Mouse (Mus musculus) MEL (cell line): ENCODE data around the gene Slc7a8. TPM values are rescaled to one million over a fixed set of nuclear protein-coding genes. Genes with fewer than 3 reads are reported as not detected.

Experiments used
- DNase-seq: peaks from one replicate; pipeline ENCODE4 v3.0.0; 2011; ENCODE audit warnings: low read depth, low spot score
- H3K27ac ChIP-seq: 2 replicates; pipeline ENCODE4 v1.5.1; 2012; ENCODE audit warnings: low read depth, mild to moderate bottlenecking, control low read depth, low read length, moderate library complexity; ENCODE audit not compliant: control insufficient read depth
- H3K27me3 ChIP-seq, 2 experiments: fragments of 150-350 bp in 1 of 2; sonication (generic) in 1 of 2; 2 replicates each; pipeline ENCODE4 v1.6.1; 2012; ENCODE audit warnings: low read length in 2 of 2, mild to moderate bottlenecking in 2 of 2, improper control_type of control experiment in 1 of 2, moderate library complexity in 1 of 2; ENCODE audit not compliant: insufficient read depth in 2 of 2, control insufficient read depth in 1 of 2
- H3K36me3 ChIP-seq, 2 experiments: 2 replicates each; pipeline ENCODE4 v1.6.1; 2012 to 2014; ENCODE audit warnings: low read length in 2 of 2, improper control_type of control experiment in 1 of 2, inconsistent platforms in 1 of 2, mild to moderate bottlenecking in 1 of 2; ENCODE audit not compliant: insufficient read depth in 2 of 2, control insufficient read depth in 1 of 2
- H3K4me1 ChIP-seq, 2 experiments: fragments of 150-350 bp in 1 of 2; sonication (generic) in 1 of 2; 2 replicates each; pipeline ENCODE4 v1.6.1; 2012; ENCODE audit warnings: low read length in 2 of 2, improper control_type of control experiment in 1 of 2, mild to moderate bottlenecking in 1 of 2; ENCODE audit not compliant: insufficient read depth in 2 of 2, control insufficient read depth in 1 of 2
- H3K4me3 ChIP-seq, 2 experiments: fragments of 150-350 bp in 1 of 2; sonication (generic) in 1 of 2; 2 replicates each; pipeline ENCODE4 v1.5.1; 2012; ENCODE audit warnings: low read depth in 2 of 2, low read length in 2 of 2, mild to moderate bottlenecking in 2 of 2, moderate library complexity in 2 of 2, control low read depth in 1 of 2, improper control_type of control experiment in 1 of 2; ENCODE audit not compliant: control insufficient read depth in 1 of 2, insufficient read depth in 1 of 2
- H3K79me2 ChIP-seq: 2 replicates; pipeline ENCODE4 v1.6.1; 2012; ENCODE audit warnings: mild to moderate bottlenecking, low read length, moderate library complexity; ENCODE audit not compliant: control insufficient read depth, poor library complexity, insufficient read depth
- H3K9ac ChIP-seq: 2 replicates; pipeline ENCODE4 v1.6.1; 2012; ENCODE audit warnings: low read depth, mild to moderate bottlenecking, control low read depth, low read length, moderate library complexity; ENCODE audit not compliant: control insufficient read depth, poor library complexity, severe bottlenecking
- H3K9me3 ChIP-seq: fragments of 150-350 bp; sonication (generic); replicated peaks from 2 replicates; pipeline ENCODE4 v1.6.1; 2012; ENCODE audit warnings: mild to moderate bottlenecking, low read length, improper control_type of control experiment, moderate library complexity; ENCODE audit not compliant: insufficient read depth
- BHLHE40 ChIP-seq: IDR thresholded peaks from 2 replicates; pipeline ENCODE4 v1.6.1; 2012; ENCODE audit warnings: low read depth, mild to moderate bottlenecking, inconsistent platforms, low read length, improper control_type of control experiment, borderline replicate concordance
- CHD1 ChIP-seq: IDR thresholded peaks from 2 replicates; pipeline ENCODE4 v1.6.1; 2012; ENCODE audit warnings: low read depth, mild to moderate bottlenecking, inconsistent platforms, low read length, improper control_type of control experiment
- CHD2 ChIP-seq: IDR thresholded peaks from 2 replicates; pipeline ENCODE4 v1.6.1; 2011; ENCODE audit warnings: low read length, improper control_type of control experiment
- CTCF ChIP-seq, 3 experiments: IDR thresholded peaks in 2 of 3; conservative IDR thresholded peaks in 1 of 3; 2 replicates each; pipeline ENCODE4 v1.5.1; 2011 to 2012; ENCODE audit warnings: low read length in 3 of 3, low read depth in 2 of 3, mild to moderate bottlenecking in 2 of 3, improper control_type of control experiment in 1 of 3, inconsistent platforms in 1 of 3, mixed read lengths in 1 of 3, moderate library complexity in 1 of 3; ENCODE audit not compliant: control insufficient read depth in 1 of 3, insufficient read depth in 1 of 3, poor library complexity in 1 of 3, severe bottlenecking in 1 of 3
- E2F4 ChIP-seq: IDR thresholded peaks from 2 replicates; pipeline ENCODE4 v1.6.1; 2011; ENCODE audit warnings: low read depth, low read length, improper control_type of control experiment, borderline replicate concordance
- ELF1 ChIP-seq: IDR thresholded peaks from 2 replicates; pipeline ENCODE4 v1.6.1; 2014; ENCODE audit warnings: low read depth, mild to moderate bottlenecking, inconsistent platforms, low read length, improper control_type of control experiment, moderate library complexity
- EP300 ChIP-seq, 2 experiments: IDR thresholded peaks; 2 replicates each; pipeline ENCODE4 v1.6.1; 2011; ENCODE audit warnings: improper control_type of control experiment in 2 of 2, low read length in 2 of 2, low read depth in 1 of 2, mild to moderate bottlenecking in 1 of 2
- ETS1 ChIP-seq: IDR thresholded peaks from 2 replicates; pipeline ENCODE4 v1.6.1; 2012; ENCODE audit warnings: low read depth, mild to moderate bottlenecking, inconsistent platforms, low read length, improper control_type of control experiment, moderate library complexity
- GABPA ChIP-seq: IDR thresholded peaks from 2 replicates; pipeline ENCODE4 v1.6.1; 2012; ENCODE audit warnings: low read depth, mild to moderate bottlenecking, inconsistent platforms, low read length, improper control_type of control experiment, moderate library complexity
- GATA1 ChIP-seq: IDR thresholded peaks from 2 replicates; pipeline ENCODE4 v1.6.1; 2011; ENCODE audit warnings: low read depth, low read length, improper control_type of control experiment
- HCFC1 ChIP-seq: IDR thresholded peaks from 2 replicates; pipeline ENCODE4 v1.6.1; 2012; ENCODE audit warnings: low read depth, mild to moderate bottlenecking, inconsistent platforms, low read length, improper control_type of control experiment, moderate library complexity
- JUND ChIP-seq: IDR thresholded peaks from 2 replicates; pipeline ENCODE4 v1.6.1; 2011; ENCODE audit warnings: low read depth, mild to moderate bottlenecking, improper control_type of control experiment, low read length
- MAFK ChIP-seq: IDR thresholded peaks from 2 replicates; pipeline ENCODE4 v1.6.1; 2011; ENCODE audit warnings: low read depth, mild to moderate bottlenecking, low read length, improper control_type of control experiment, borderline replicate concordance
- MAX ChIP-seq: IDR thresholded peaks from 2 replicates; pipeline ENCODE4 v1.6.1; 2011; ENCODE audit warnings: low read length, improper control_type of control experiment
- MAZ ChIP-seq: IDR thresholded peaks from 2 replicates; pipeline ENCODE4 v1.6.1; 2012; ENCODE audit warnings: low read depth, mild to moderate bottlenecking, inconsistent platforms, low read length, improper control_type of control experiment
- MEF2A ChIP-seq: IDR thresholded peaks from 2 replicates; pipeline ENCODE4 v1.6.1; 2014; ENCODE audit warnings: low read depth, mild to moderate bottlenecking, inconsistent platforms, low read length, improper control_type of control experiment; ENCODE audit not compliant: poor library complexity, insufficient replicate concordance, severe bottlenecking; ENCODE audit errors: extremely low read depth
- MXI1 ChIP-seq: IDR thresholded peaks from 2 replicates; pipeline ENCODE4 v1.6.1; 2011; ENCODE audit warnings: mild to moderate bottlenecking, low read depth, low read length, improper control_type of control experiment
- MYB ChIP-seq: IDR thresholded peaks from 2 replicates; pipeline ENCODE4 v1.6.1; 2011; ENCODE audit warnings: mild to moderate bottlenecking, low read depth, low read length, improper control_type of control experiment
- MYC ChIP-seq: IDR thresholded peaks from 2 replicates; pipeline ENCODE4 v1.6.1; 2011; ENCODE audit warnings: low read depth, mild to moderate bottlenecking, low read length, improper control_type of control experiment, moderate library complexity
- NELFE ChIP-seq: IDR thresholded peaks from 2 replicates; pipeline ENCODE4 v1.6.1; 2011; ENCODE audit warnings: low read depth, low read length, improper control_type of control experiment
- NRF1 ChIP-seq: IDR thresholded peaks from 2 replicates; pipeline ENCODE4 v1.6.1; 2014; ENCODE audit warnings: low read depth, mild to moderate bottlenecking, inconsistent platforms, low read length, improper control_type of control experiment, moderate library complexity; ENCODE audit not compliant: poor library complexity, insufficient read depth, severe bottlenecking
- POLR2A ChIP-seq, 2 experiments: IDR thresholded peaks; 2 replicates each; pipeline ENCODE4 v1.6.1; 2011 to 2012; ENCODE audit warnings: low read length in 2 of 2, mild to moderate bottlenecking in 2 of 2, control low read depth in 1 of 2, improper control_type of control experiment in 1 of 2, low read depth in 1 of 2, moderate library complexity in 1 of 2; ENCODE audit not compliant: control insufficient read depth in 1 of 2, insufficient read depth in 1 of 2, poor library complexity in 1 of 2
- POLR2AphosphoS2 ChIP-seq: IDR thresholded peaks from 2 replicates; pipeline ENCODE4 v1.6.1; 2011; ENCODE audit warnings: low read length, improper control_type of control experiment
- POLR2AphosphoS5 ChIP-seq: IDR thresholded peaks from 2 replicates; pipeline ENCODE4 v1.6.1; 2012; ENCODE audit warnings: low read depth, borderline replicate concordance, mild to moderate bottlenecking, inconsistent platforms, low read length, moderate library complexity, mixed read lengths
- RAD21 ChIP-seq: IDR thresholded peaks from 2 replicates; pipeline ENCODE4 v1.6.1; 2011; ENCODE audit warnings: mild to moderate bottlenecking, low read depth, low read length, improper control_type of control experiment
- RCOR1 ChIP-seq: IDR thresholded peaks from 2 replicates; pipeline ENCODE4 v1.6.1; 2012; ENCODE audit warnings: low read depth, mild to moderate bottlenecking, inconsistent platforms, low read length, improper control_type of control experiment
- SIN3A ChIP-seq: IDR thresholded peaks from 2 replicates; pipeline ENCODE4 v1.6.1; 2012; ENCODE audit warnings: low read length, improper control_type of control experiment, inconsistent platforms
- SMC3 ChIP-seq: IDR thresholded peaks from 2 replicates; pipeline ENCODE4 v1.6.1; 2011; ENCODE audit warnings: low read depth, low read length, improper control_type of control experiment
- TAL1 ChIP-seq: IDR thresholded peaks from 2 replicates; pipeline ENCODE4 v1.6.1; 2012; ENCODE audit warnings: mild to moderate bottlenecking, inconsistent platforms, low read length, moderate library complexity, mixed read lengths
- TBP ChIP-seq: IDR thresholded peaks from 2 replicates; pipeline ENCODE4 v1.8.0; 2011; ENCODE audit warnings: low read depth, low read length, improper control_type of control experiment
- TCF12 ChIP-seq: IDR thresholded peaks from 2 replicates; pipeline ENCODE4 v1.6.1; 2014; ENCODE audit warnings: low read depth, mild to moderate bottlenecking, inconsistent platforms, low read length, improper control_type of control experiment, moderate library complexity
- UBTF ChIP-seq: IDR thresholded peaks from 2 replicates; pipeline ENCODE4 v1.6.1; 2012; ENCODE audit warnings: low read depth, mild to moderate bottlenecking, inconsistent platforms, low read length, improper control_type of control experiment, moderate library complexity, borderline replicate concordance; ENCODE audit not compliant: insufficient read depth
- USF1 ChIP-seq: IDR thresholded peaks from 2 replicates; pipeline ENCODE4 v1.6.1; 2014; ENCODE audit warnings: low read depth, mild to moderate bottlenecking, inconsistent platforms, low read length, improper control_type of control experiment, moderate library complexity
- USF2 ChIP-seq, 2 experiments: IDR thresholded peaks; 2 replicates each; pipeline ENCODE4 v1.6.1; 2011 to 2012; ENCODE audit warnings: improper control_type of control experiment in 2 of 2, low read length in 2 of 2, borderline replicate concordance in 1 of 2, inconsistent platforms in 1 of 2, low read depth in 1 of 2, mild to moderate bottlenecking in 1 of 2; ENCODE audit not compliant: insufficient read depth in 1 of 2
- ZC3H11A ChIP-seq: IDR thresholded peaks from 2 replicates; pipeline ENCODE4 v1.6.1; 2012; ENCODE audit warnings: low read depth, mild to moderate bottlenecking, inconsistent platforms, low read length, improper control_type of control experiment
- ZKSCAN1 ChIP-seq: IDR thresholded peaks from 2 replicates; pipeline ENCODE4 v1.6.1; 2012; ENCODE audit warnings: low read depth, mild to moderate bottlenecking, inconsistent platforms, low read length, improper control_type of control experiment, moderate library complexity
- ZNF384 ChIP-seq: IDR thresholded peaks from 2 replicates; pipeline ENCODE4 v1.6.1; 2012; ENCODE audit warnings: low read depth, mild to moderate bottlenecking, inconsistent platforms, low read length, improper control_type of control experiment
- polyA plus RNA-seq, 2 experiments: library from polyadenylated mRNA; stranded (reverse) in 1 of 2; unstranded in 1 of 2; fragments of >175 nt in 1 of 2; fragments of >200 nt in 1 of 2; gene quantifications; 2 replicates each; pipeline versions ENCODE4 v1.2.1 to v1.2.4; 2012; ENCODE audit warnings: low replicate concordance in 2 of 2, low read depth in 1 of 2; ENCODE audit not compliant: insufficient read length in 2 of 2, insufficient read depth in 1 of 2, missing spikeins in 1 of 2
- total RNA-seq: library from RNA; depleted of rRNA; stranded (reverse); fragments of 300-350 nt; gene quantifications from 2 replicates; pipeline ENCODE4 v1.2.3, GENCODE M21; 2012

Gene Slc7a8
- total and polyA plus RNA-seq, 3 experiments = 0.08 to 0.29 TPM; not detected in 1

- no peaks in the 10 kb centered on the region for H3K9me3 ChIP-seq
- H3K27me3 ChIP-seq = no peaks in the 10 kb centered on the region
- H3K27ac ChIP-seq = no peak overlapping the region
- no peak overlapping the region for H3K9ac ChIP-seq
- no peaks in the 10 kb centered on the region for H3K79me2 ChIP-seq
- peaks cover 2 to 6% of the 10 kb centered on the region in 2 experiments for H3K4me1 ChIP-seq
- no peak overlapping the region for H3K4me3 ChIP-seq
- peaks cover 0 to 16% of the 10 kb centered on the region in 2 experiments; a peak in 2 of 4 replicates for H3K36me3 ChIP-seq
- peak; percentile 89 for DNase-seq
- TF ChIP-seq POLR2AphosphoS5 (no peak), TAL1 (no peak), TBP (peak; percentile 74), BHLHE40 (0 out of 2 replicates have a peak, but pooled peaks have one; percentile 19), POLR2AphosphoS2 (no peak), ETS1 (peak; percentile 59; the same call in 1 of the 2 replicates), UBTF (no peak), CTCF (IDR thresholded peaks at IDR 0.05 in 2 of 3, conservative IDR thresholded peaks at IDR 0.05 in 1 of 3; ENCODE audit: control insufficient read depth in 1 of 3, insufficient read depth in 1 of 3, low read depth in 2 of 3, low read length in 3 of 3, poor library complexity in 1 of 3, severe bottlenecking in 1 of 3) (no peak), MYC (0 out of 2 replicates have a peak, but pooled peaks have one; percentile 26), JUND (no peak), NRF1 (no peak), EP300 (IDR thresholded peaks at IDR 0.05; ENCODE audit: low read depth in 1 of 2, low read length in 2 of 2) (peak; percentile 38 to 50; a peak in 3 of 4 replicates), ZNF384 (no peak), RCOR1 (no peak), CHD2 (no peak), CHD1 (no peak), E2F4 (no peak), ZKSCAN1 (no peak), MAFK (no peak), HCFC1 (no peak; the same call in 1 of the 2 replicates), MEF2A (no peak), ZC3H11A (no peak), GABPA (no peak), ELF1 (no peak), MAX (0 out of 2 replicates have a peak, but pooled peaks have one; percentile 43), SIN3A (no peak; the same call in 1 of the 2 replicates), GATA1 (peak; percentile 58), MYB (no peak), MXI1 (no peak), USF2 (IDR thresholded peaks at IDR 0.05; ENCODE audit: borderline replicate concordance in 1 of 2, insufficient read depth in 1 of 2, low read depth in 1 of 2, low read length in 2 of 2) (no peak), RAD21 (no peak), USF1 (no peak), SMC3 (peak; percentile 20), TCF12 (peak; percentile 28; the same call in 1 of the 2 replicates), POLR2A (IDR thresholded peaks at IDR 0.05; ENCODE audit: control insufficient read depth in 1 of 2, insufficient read depth in 1 of 2, low read depth in 1 of 2, low read length in 2 of 2, poor library complexity in 1 of 2) (peak in 1 of 2 experiments; percentile 58; a peak in 2 of 4 replicates), NELFE (peak; percentile 23; the same call in 1 of the 2 replicates), MAZ (peak; percentile 60; the same call in 1 of the 2 replicates)
These were observed 34.0 kb upstream of the Slc7a8 start for GRCm38 (mm10) chr14:54815737-54816136.
